Mouse (Mus musculus) ES-Bruce4 (cell line): ENCODE results near the gene Chmp2b.

Experiments used
- CTCF ChIP-seq: IDR thresholded peaks from one replicate; pipeline ENCODE4 v1.8.1; 2011; ENCODE audit warnings: low read depth, low read length
- EP300 ChIP-seq: IDR thresholded peaks from 2 replicates; pipeline ENCODE4 v1.6.1; 2011; ENCODE audit warnings: low read depth, low read length; ENCODE audit not compliant: insufficient read depth
- POLR2A ChIP-seq: IDR thresholded peaks from one replicate; pipeline ENCODE4 v1.8.1; 2011; ENCODE audit warnings: low read length; ENCODE audit not compliant: insufficient read depth

DNA sequence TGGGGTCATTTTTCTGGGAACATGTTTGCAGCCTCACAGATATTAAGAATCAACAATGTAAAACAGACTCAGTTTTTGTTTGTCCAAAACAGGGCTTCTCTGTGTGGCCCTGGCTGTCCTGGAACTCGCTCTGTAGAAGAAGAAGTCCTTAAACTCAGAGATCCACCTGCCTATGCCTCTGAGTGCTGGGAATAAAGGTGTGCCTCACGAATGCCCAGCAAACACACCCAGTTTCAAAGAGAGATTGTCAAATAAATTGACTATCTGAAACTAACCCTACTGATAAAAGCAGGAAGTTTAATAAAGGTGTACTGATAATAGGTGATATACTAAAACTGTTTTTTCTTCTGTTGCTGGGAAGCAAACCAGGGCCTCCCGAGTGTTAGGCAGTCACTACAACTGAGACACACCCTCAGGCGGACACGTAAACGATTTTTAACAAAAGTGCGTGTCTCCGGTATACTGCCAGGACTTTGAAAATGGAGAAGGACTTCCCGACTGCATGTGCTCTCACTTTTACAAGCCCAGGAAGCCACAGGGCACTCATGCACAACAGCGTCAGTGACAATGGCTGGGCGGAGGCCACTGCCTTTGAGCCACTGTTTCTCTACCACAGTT lies 18.7 kb downstream of the Chmp2b start:
- TF ChIP-seq POLR2A = no peak
- TF ChIP-seq CTCF = no peak
- no peak for TF ChIP-seq EP300
